Mouse (Mus musculus): ENCODE measurements at regions not wholly inside any gene's neighbourhood (a gene's known extent, or its start where the extent isn't known, plus 50 kb on each side); places are given as distances from the start of the nearest gene placed in this dataset.

- TF ChIP-seq CTCF (IDR thresholded peaks at IDR 0.05; ENCODE audit: low read depth) (no peak), EP300 (IDR thresholded peaks at IDR 0.05; ENCODE audit: low read depth) (no peak)
These were observed 988.5 kb upstream of the Tenm2 start for GRCm38 (mm10) chr11:38224300-38224699.
